Mouse (Mus musculus): Measurements from ENCODE around the gene Dpp8. TPM values are rescaled to one million over a fixed set of nuclear protein-coding genes. Genes with fewer than 3 reads are reported as not detected.
A peak's percentile ranks its signal among the peaks of the same experiment; 100 is the strongest.
"Not testable (repeated sequence)": the region's sequence is repeated elsewhere in the genome, so short reads cannot be mapped to it uniquely, and the experiment has no call there.

Gene Dpp8
- polyA plus RNA-seq, 1 experiment from 2014 or later = 14.9 TPM

DNA sequence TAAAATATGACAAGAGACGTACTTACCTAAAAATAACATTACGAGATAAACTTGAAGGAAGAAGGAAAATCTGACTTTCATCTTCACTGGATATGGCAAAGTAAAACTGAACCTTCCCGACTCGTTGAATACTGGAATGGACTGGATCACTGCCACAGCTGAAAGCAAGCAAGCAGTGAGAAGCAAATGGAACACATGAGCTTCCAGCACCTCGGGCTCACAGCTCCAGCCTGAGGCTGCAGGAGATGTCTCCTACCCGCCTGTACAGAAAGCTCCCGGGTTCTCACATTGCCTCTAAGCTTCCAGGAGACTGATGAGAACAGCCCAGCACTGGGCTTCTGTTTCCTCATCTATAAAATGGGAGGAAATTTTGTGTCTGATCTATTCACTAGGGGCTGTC is 41.9 kb upstream of the Dpp8 start:
- TF ChIP-seq CTCF (IDR thresholded peaks at IDR 0.05; ENCODE audit: low read depth) (no peak), EP300 (optimal IDR thresholded peaks at IDR 0.05) (no peak)
- Histone ChIP-seq H3K9ac (ENCODE audit: low read length) (no peak overlapping the region), H3K4me3 (ENCODE audit: low read depth, low read length) (no peak overlapping the region), H3K36me3 (ENCODE audit: control insufficient read depth, insufficient read depth, low read length) (peaks cover 19% of the 10 kb centered on the region; the same call in 1 of the 2 replicates), H3K27ac (replicated peaks) (no peak overlapping the region), H3K4me1 (replicated peaks; ENCODE audit: control insufficient read depth, insufficient read depth) (no peaks in the 10 kb centered on the region), H3K27me3 (ENCODE audit: control insufficient read depth, insufficient read depth, low read length) (no peaks in the 10 kb centered on the region), H3K4me2 (replicated peaks; ENCODE audit: low read depth) (no peak overlapping the region), H3K9me3 (ENCODE audit: control insufficient read depth, low read length) (no peaks in the 10 kb centered on the region)
- no peak for ATAC-seq (ENCODE audit: low FRiP score, low TSS enrichment)
- 88% methylated on average over 7 of the region's 7 CpGs for WGBS
- no peak for DNase-seq (ENCODE audit: low spot score)

DNA sequence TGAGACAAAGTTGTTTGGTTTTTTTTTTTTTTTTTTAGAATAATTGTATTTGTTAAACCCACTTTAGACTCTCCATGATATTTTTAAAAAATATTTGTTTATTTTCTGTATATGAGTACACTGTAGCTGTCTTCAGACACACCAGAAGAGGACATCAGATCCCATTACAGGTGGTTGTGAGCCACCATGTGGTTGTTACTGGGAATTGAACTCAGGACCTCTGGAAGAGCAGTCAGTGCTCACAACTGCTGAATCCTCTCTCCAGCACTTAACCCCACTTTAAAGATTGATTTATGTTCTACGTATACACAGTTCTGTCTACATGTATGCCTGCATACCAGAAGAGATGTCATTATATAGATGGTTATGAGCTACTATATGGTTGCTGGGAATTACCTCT is 36.8 kb upstream of the Dpp8 start:
- peaks cover 15% of the 10 kb centered on the region; the same call in 1 of the 2 replicates for H3K36me3 ChIP-seq (ENCODE audit: control insufficient read depth, insufficient read depth, low read length)
- H3K4me2 ChIP-seq (replicated peaks; ENCODE audit: low read depth); ATAC-seq (ENCODE audit: low FRiP score, low TSS enrichment); DNase-seq (ENCODE audit: low spot score); H3K9me3 ChIP-seq (ENCODE audit: control insufficient read depth, low read length); H3K4me3 ChIP-seq (ENCODE audit: low read depth, low read length); H3K9ac ChIP-seq (ENCODE audit: low read length); H3K27me3 ChIP-seq (ENCODE audit: control insufficient read depth, insufficient read depth, low read length); H3K4me1 ChIP-seq (replicated peaks; ENCODE audit: control insufficient read depth, insufficient read depth); H3K27ac ChIP-seq (replicated peaks): not testable (repeated sequence)
- 89% methylated on average over 1 of the region's 1 CpGs for WGBS
- peak; percentile 38 for TF ChIP-seq CTCF (IDR thresholded peaks at IDR 0.05; ENCODE audit: low read depth)

DNA sequence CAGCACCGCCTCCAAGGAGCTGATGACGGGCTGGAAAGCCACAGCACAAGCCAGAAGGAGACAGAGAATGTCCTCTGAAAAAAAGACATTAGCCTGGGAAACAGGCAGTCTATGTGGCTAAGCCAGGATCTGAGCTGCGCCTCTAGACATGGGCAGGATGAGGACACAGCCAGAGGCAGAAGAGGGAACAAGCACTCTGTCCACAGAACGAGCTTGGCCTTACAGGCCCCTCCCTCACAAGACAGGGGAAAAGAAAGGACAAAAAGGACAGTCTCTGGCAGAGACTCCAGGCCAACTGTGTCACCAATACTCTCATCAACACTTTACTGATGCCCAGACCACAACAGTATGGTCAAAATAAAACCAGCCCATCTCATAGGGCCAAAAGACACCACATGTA is 30.7 kb upstream of the Dpp8 start:
- TF ChIP-seq CTCF (IDR thresholded peaks at IDR 0.05; ENCODE audit: low read depth) = no peak
- TF ChIP-seq EP300 (optimal IDR thresholded peaks at IDR 0.05) = no peak
- DNase-seq (ENCODE audit: low spot score) (no peak), ATAC-seq (ENCODE audit: low FRiP score, low TSS enrichment) (no peak)
- Histone ChIP-seq H3K27me3 (ENCODE audit: control insufficient read depth, insufficient read depth, low read length) (no peaks in the 10 kb centered on the region), H3K4me3 (ENCODE audit: low read depth, low read length) (no peak overlapping the region), H3K36me3 (ENCODE audit: control insufficient read depth, insufficient read depth, low read length) (peaks cover 15% of the 10 kb centered on the region), H3K9ac (ENCODE audit: low read length) (no peak overlapping the region), H3K9me3 (ENCODE audit: control insufficient read depth, low read length) (no peaks in the 10 kb centered on the region), H3K4me2 (replicated peaks; ENCODE audit: low read depth) (no peak overlapping the region), H3K4me1 (replicated peaks; ENCODE audit: control insufficient read depth, insufficient read depth) (no peaks in the 10 kb centered on the region), H3K27ac (replicated peaks) (no peak overlapping the region)
- 64% methylated on average over 4 of the region's 4 CpGs for WGBS

DNA sequence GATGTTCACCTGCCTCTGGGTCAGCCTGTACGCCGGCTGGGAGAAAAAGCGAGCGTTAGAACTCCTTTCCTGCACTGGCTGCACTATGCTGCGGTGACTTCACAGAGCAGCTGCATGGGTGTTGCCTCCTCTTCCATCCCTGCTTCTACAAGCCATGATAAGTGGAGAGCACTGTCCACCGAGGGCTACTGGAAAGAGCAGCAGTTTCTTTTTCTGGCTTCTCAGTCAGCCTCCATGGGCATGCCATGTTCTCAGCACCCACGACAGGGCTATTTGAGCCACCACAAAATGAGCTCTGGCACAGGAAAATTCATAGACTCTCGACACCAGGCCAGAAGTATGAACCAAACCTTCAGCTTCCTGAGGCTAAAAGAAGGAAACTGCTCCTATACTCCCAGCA is 26.5 kb upstream of the Dpp8 start:
- TF ChIP-seq EP300 (optimal IDR thresholded peaks at IDR 0.05) (no peak), CTCF (IDR thresholded peaks at IDR 0.05; ENCODE audit: low read depth) (no peak)
- H3K4me2 ChIP-seq (replicated peaks; ENCODE audit: low read depth) = no peak overlapping the region
- no peak overlapping the region for H3K9ac ChIP-seq (ENCODE audit: low read length)
- H3K9me3 ChIP-seq (ENCODE audit: control insufficient read depth, low read length) = no peaks in the 10 kb centered on the region
- H3K27me3 ChIP-seq (ENCODE audit: control insufficient read depth, insufficient read depth, low read length) = no peaks in the 10 kb centered on the region
- DNase-seq (ENCODE audit: low spot score) (no peak), ATAC-seq (ENCODE audit: low FRiP score, low TSS enrichment) (no peak)
- H3K4me1 ChIP-seq (replicated peaks; ENCODE audit: control insufficient read depth, insufficient read depth) = no peaks in the 10 kb centered on the region
- no peak overlapping the region for H3K4me3 ChIP-seq (ENCODE audit: low read depth, low read length)
- 90% methylated on average over 8 of the region's 8 CpGs for WGBS
- H3K36me3 ChIP-seq (ENCODE audit: control insufficient read depth, insufficient read depth, low read length) = peaks cover 7% of the 10 kb centered on the region
- H3K27ac ChIP-seq (replicated peaks) = no peak overlapping the region

DNA sequence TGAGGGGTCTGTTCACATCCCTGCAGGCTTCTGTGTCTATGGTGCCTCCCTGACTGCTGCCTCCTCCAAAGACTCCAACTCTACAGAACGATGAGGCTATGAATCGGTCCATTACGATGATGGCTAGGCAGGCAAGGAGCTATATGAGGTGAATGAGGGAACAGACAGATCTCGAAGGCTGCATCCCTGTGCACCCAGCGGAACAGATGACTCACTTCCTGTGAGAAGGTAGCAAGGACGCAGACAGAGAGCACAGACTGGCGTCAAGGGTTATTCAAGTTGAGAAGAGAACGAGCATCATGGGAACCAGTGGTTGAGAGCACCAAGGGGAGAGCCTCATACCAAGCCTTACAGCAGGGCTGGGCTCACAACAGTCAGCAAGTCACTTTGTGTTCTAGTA is 21.6 kb upstream of the Dpp8 start:
- Histone ChIP-seq H3K27ac (replicated peaks) (no peak overlapping the region), H3K4me1 (replicated peaks; ENCODE audit: control insufficient read depth, insufficient read depth) (no peaks in the 10 kb centered on the region), H3K36me3 (ENCODE audit: control insufficient read depth, insufficient read depth, low read length) (peaks cover 5% of the 10 kb centered on the region), H3K4me3 (ENCODE audit: low read depth, low read length) (no peak overlapping the region), H3K9me3 (ENCODE audit: control insufficient read depth, low read length) (no peaks in the 10 kb centered on the region), H3K27me3 (ENCODE audit: control insufficient read depth, insufficient read depth, low read length) (no peaks in the 10 kb centered on the region), H3K9ac (ENCODE audit: low read length) (no peak overlapping the region), H3K4me2 (replicated peaks; ENCODE audit: low read depth) (no peak overlapping the region)
- TF ChIP-seq CTCF (IDR thresholded peaks at IDR 0.05; ENCODE audit: low read depth) (no peak), EP300 (optimal IDR thresholded peaks at IDR 0.05) (no peak)
- WGBS = 82% methylated on average over 8 of the region's 8 CpGs
- DNase-seq (ENCODE audit: low spot score) (no peak), ATAC-seq (ENCODE audit: low FRiP score, low TSS enrichment) (no peak)

DNA sequence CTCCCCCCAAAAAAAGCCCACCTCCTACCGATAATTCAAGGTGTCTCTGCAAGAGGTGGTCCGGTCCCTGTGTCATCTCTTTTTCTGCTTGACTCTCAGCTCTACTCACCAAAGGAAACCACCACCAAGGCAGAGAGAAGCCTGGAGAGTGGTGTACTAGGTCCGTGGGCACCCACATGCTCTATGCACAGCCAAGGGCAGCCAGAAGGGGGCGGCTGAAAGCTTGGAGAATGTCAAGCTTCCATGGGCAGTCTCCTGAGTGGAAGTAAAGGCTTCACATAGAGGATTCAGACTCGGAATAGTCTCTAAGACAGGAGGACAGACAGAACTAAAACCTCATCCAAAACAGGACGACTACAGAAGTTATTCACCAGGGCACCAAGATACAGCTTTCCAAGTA is 20.9 kb upstream of the Dpp8 start:
- Histone ChIP-seq H3K36me3 (ENCODE audit: control insufficient read depth, insufficient read depth, low read length) (no peaks in the 10 kb centered on the region; the same call in 1 of the 2 replicates), H3K27me3 (ENCODE audit: control insufficient read depth, insufficient read depth, low read length) (no peaks in the 10 kb centered on the region), H3K9ac (ENCODE audit: low read length) (no peak overlapping the region), H3K27ac (replicated peaks) (no peak overlapping the region), H3K4me3 (ENCODE audit: low read depth, low read length) (no peak overlapping the region), H3K4me2 (replicated peaks; ENCODE audit: low read depth) (no peak overlapping the region), H3K4me1 (replicated peaks; ENCODE audit: control insufficient read depth, insufficient read depth) (no peaks in the 10 kb centered on the region), H3K9me3 (ENCODE audit: control insufficient read depth, low read length) (no peaks in the 10 kb centered on the region)
- ATAC-seq (ENCODE audit: low FRiP score, low TSS enrichment) (no peak), DNase-seq (ENCODE audit: low spot score) (peak; percentile 71)
- no peak for TF ChIP-seq EP300 (optimal IDR thresholded peaks at IDR 0.05)
- peak; percentile 64 for TF ChIP-seq CTCF (IDR thresholded peaks at IDR 0.05; ENCODE audit: low read depth)
- WGBS = 61% methylated on average over 6 of the region's 6 CpGs

Measured in stomach, postnatal 0 days (tissue).